Mouse (Mus musculus) heart, embryonic 10.5 days (tissue): ENCODE data around the gene Zbtb8b. TPM values are rescaled to one million over a fixed set of nuclear protein-coding genes. Genes with fewer than 3 reads are reported as not detected.

Experiments
- DNase-seq: peaks from one replicate; pipeline ENCODE4 v3.0.0-alpha.2; 2017; ENCODE audit warnings: low spot score
- H3K27ac ChIP-seq: fragments of 300-500 bp; sonication (generic); 2 replicates; pipeline ENCODE4 v1.5.1; 2016; ENCODE audit warnings: mild to moderate bottlenecking
- H3K27me3 ChIP-seq: fragments of 300-500 bp; sonication (generic); 2 replicates; pipeline ENCODE4 v1.6.1; 2016; ENCODE audit warnings: mild to moderate bottlenecking; ENCODE audit not compliant: poor library complexity, insufficient read depth, severe bottlenecking
- H3K36me3 ChIP-seq: fragments of 300-500 bp; sonication (generic); 2 replicates; pipeline ENCODE4 v1.6.1; 2016; ENCODE audit warnings: mild to moderate bottlenecking, moderate library complexity
- H3K4me1 ChIP-seq: fragments of 300-500 bp; sonication (generic); 2 replicates; pipeline ENCODE4 v1.6.1; 2016; ENCODE audit warnings: mild to moderate bottlenecking
- H3K4me3 ChIP-seq: fragments of 300-500 bp; sonication (generic); 2 replicates; pipeline ENCODE4 v1.5.1; 2016; ENCODE audit warnings: mild to moderate bottlenecking, moderate library complexity
- H3K9me3 ChIP-seq: fragments of 300-500 bp; sonication (generic); 2 replicates; pipeline ENCODE4 v1.6.1; 2016; ENCODE audit warnings: mild to moderate bottlenecking, moderate library complexity
- WGBS: fragments of 180-500 bp; shearing (Covaris S2); methylation state at CpG from one replicate; pipeline ENCODE4 v1.1.7; 2016; 5-methylcytosine and 5-hydroxymethylcytosine counted together
- polyA plus RNA-seq: library from polyadenylated mRNA; unstranded; fragments of >200 nt; fragmentation: Nextera tagmentation; extraction: Ambion mirVana; gene quantifications from 2 replicates; pipeline ENCODE4 v1.2.1, GENCODE M21; 2016

Gene Zbtb8b
- polyA plus RNA-seq, 1 experiment from 2014 or later, result 3.4 TPM

DNA sequence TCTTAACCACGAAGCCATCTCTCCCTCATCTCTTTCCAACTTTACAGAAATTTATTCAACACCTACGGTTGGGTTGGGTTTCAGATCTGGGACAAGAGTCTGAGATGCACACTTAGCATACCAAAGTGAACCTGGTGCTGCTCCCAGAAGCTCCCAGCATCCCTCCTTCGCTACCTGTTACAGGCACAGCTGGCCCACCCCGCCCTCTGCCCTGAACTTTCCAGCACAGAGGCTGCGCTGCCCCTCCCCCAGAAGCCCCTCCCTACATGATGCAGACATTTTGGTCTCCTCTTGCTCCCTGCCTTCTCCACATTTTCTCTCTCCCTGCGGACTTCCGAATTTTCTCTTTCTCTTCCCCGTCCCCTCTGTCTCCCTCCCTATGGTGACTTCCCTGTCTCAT lies 59.5 kb downstream of the Zbtb8b start:
- Histone ChIP-seq H3K4me3 (no peak overlapping the region), H3K27ac (no peak overlapping the region), H3K36me3 (no peaks in the 10 kb centered on the region), H3K4me1 (no peaks in the 10 kb centered on the region), H3K9me3 (no peaks in the 10 kb centered on the region), H3K27me3 (peaks cover 22% of the 10 kb centered on the region)
- no peak for DNase-seq
- 71% methylated on average over 8 of the region's 8 CpGs for whole genome bisulfite sequencing

DNA sequence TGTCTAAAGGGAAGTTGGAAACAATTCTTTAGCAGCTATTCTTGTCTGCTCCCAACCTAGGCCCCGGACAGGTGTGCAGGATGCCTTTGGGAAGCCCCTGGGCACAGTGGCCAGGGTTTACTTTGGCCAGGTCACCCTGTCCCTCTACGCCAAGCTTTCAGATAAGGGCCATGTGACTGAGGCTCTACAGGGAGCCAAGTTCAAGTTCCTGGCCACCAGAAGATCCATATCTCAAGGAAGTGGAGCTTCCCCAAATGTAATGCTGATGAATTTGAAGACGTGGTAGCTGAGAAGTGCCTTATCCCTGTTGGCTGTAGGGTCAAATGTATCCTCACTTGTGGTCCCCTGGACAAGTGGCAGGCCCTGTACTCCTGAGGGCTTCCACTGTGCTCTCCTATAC lies 60.8 kb downstream of the Zbtb8b start:
- DNase-seq, result no peak
- WGBS, result 68% methylated on average over 3 of the region's 3 CpGs
- H3K9me3 ChIP-seq, result no peaks in the 10 kb centered on the region
- H3K4me1 ChIP-seq, result no peaks in the 10 kb centered on the region
- H3K27ac ChIP-seq, result no peak overlapping the region
- no peak overlapping the region for H3K4me3 ChIP-seq
- peaks cover 35% of the 10 kb centered on the region for H3K27me3 ChIP-seq
- H3K36me3 ChIP-seq, result no peaks in the 10 kb centered on the region

DNA sequence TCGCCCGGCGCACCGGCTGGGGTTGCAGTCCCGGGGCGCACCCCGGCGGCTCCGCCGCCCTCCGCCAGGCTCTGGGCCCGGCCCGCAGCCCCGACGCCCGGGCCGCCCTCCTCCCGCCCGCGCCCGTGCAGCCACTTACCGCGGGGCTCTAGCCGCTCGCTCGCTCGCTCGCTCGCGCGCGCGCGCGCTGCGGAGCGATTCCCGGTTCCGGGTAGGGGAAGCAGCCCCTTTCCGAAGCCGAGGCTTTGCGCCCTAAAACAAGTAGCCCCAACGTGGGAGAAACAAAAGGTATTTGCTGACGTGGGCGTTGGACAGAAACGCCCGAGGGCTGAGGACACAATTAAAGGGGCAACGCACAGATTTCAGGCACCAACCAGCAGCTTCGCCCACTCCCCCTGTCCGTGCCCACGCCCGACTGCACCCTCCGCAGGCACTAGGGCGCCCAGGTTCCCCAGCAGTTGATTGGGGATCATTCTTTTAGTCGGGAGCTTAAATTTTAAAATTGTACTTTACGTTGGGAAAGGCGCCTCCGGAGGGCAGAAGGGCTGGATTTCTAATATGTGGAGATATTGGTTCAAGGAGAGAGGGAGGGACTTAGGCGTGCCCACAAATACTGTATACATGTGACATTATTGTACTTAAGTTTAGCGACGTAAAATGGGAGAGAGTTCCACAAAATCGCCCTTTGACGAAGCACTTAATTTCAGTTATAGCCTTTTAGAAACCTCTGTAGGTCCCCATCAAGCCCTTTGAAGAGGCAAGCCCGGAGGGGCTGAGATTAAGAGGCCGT lies 62.9 kb downstream of the Zbtb8b start, which contains the start of gene Zbtb8a:
TSS of gene Zbtb8a (minus strand) at position 516 of the 790 bp plus-strand sequence.
- no peak for DNase-seq
- peaks cover 36% of the 10 kb centered on the region for H3K27me3 ChIP-seq
- H3K36me3 ChIP-seq, result no peaks in the 10 kb centered on the region
- H3K4me1 ChIP-seq, result no peaks in the 10 kb centered on the region
- peak within 1 kb of the TSS; percentile 93 for H3K27ac ChIP-seq
- H3K4me3 ChIP-seq, result peak within 1 kb of the TSS; percentile 75
- 2% methylated on average over 65 of the region's 65 CpGs for WGBS
- H3K9me3 ChIP-seq, result no peaks in the 10 kb centered on the region

DNA sequence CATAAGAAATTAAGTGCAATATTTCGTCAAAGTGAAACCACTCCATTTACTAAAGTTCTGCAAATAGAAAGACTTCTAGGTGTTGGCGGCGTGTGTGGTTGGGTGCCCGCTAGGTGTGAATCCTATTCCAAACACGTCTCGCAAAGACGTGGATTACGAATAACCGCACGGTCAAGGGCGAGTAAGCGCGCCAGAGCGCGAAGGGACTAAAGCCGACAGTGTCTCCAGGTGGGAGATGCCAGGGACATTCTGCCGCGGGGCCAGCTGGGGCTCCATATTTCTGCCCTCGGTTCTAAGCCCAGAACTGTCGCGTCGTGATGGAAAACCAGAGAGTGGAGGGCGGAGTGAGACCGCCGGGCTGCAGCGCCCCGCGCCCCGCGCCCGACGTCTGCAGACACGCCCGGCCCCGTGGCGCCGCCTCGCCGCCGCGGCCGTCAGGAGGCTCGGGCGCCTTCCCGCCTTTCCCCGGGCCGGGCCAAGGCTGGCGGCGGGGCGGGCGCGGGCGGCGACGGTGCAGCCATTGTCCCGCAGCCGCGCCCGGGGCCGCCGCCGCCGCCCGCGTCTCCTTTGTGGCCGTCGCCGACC lies 63.6 kb downstream of the Zbtb8b start:
- no peak for DNase-seq
- peaks cover 36% of the 10 kb centered on the region for H3K27me3 ChIP-seq
- peak overlapping the region; percentile 93 for H3K27ac ChIP-seq
- H3K9me3 ChIP-seq, result no peaks in the 10 kb centered on the region
- under 1% methylated on average over 67 of the region's 68 CpGs for WGBS
- H3K36me3 ChIP-seq, result no peaks in the 10 kb centered on the region
- no peaks in the 10 kb centered on the region for H3K4me1 ChIP-seq
- H3K4me3 ChIP-seq, result peak overlapping the region; percentile 75

DNA sequence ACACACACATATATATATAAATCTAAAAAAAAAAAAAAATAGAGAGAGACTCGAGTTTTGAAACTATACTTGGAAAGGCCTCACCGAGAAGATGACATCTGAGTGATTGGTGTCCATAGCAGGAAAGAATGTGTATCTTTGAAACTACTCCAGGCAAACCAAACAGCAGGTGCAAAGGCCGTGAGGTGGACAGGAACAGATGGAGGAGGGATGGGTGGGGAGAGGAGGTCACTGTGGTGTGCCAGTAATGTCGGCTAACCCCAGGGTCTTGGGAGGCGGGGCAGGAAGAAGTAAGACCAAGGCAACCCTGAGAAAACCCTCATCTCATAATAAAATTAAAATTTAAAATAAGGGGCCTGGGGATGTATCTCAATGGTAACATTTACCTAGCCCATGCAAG lies 64.8 kb downstream of the Zbtb8b start:
- Histone ChIP-seq H3K9me3 (no peaks in the 10 kb centered on the region), H3K36me3 (no peaks in the 10 kb centered on the region), H3K27me3 (peaks cover 36% of the 10 kb centered on the region), H3K4me3 (no peak overlapping the region), H3K4me1 (no peaks in the 10 kb centered on the region), H3K27ac (no peak overlapping the region)
- WGBS, result 72% methylated on average over 5 of the region's 5 CpGs
- DNase-seq, result no peak

Other genes with a start within 250 kb of the Zbtb8b start
- 1.1 and 2.7 TPM in 2 replicates for gene C77080, start 179.4 kb downstream of the Zbtb8b start, polyA plus RNA-seq
- gene Sync, start 153.2 kb downstream of the Zbtb8b start, polyA plus RNA-seq, result 0.42 and 1.2 TPM in 2 replicates
- 329 and 377 TPM in 2 replicates for gene Rbbp4, start 105.5 kb downstream of the Zbtb8b start, polyA plus RNA-seq
- gene Zbtb8os, start 105.2 kb downstream of the Zbtb8b start, polyA plus RNA-seq, result 50.0 and 58.8 TPM in 2 replicates
- 7.5 and 9.3 TPM in 2 replicates for gene Zbtb8a, start 62.7 kb downstream of the Zbtb8b start, polyA plus RNA-seq
- 22.4 and 22.9 TPM in 2 replicates for gene Bsdc1, start 20.7 kb upstream of the Zbtb8b start, polyA plus RNA-seq
- gene Tssk3, start 50.2 kb upstream of the Zbtb8b start, polyA plus RNA-seq, result not detected in 2 replicates
- not detected in 2 replicates for gene Fam229a, start 50.3 kb upstream of the Zbtb8b start, polyA plus RNA-seq
- 535 and 802 TPM in 2 replicates for gene Marcksl1, start 72.7 kb upstream of the Zbtb8b start, polyA plus RNA-seq
- gene Hdac1, start 101.9 kb upstream of the Zbtb8b start, polyA plus RNA-seq, result 201 and 237 TPM in 2 replicates
- 3.0 and 6.3 TPM in 2 replicates for gene Lck, start 132.8 kb upstream of the Zbtb8b start, polyA plus RNA-seq
- 1.6 and 3.6 TPM in 2 replicates for gene Fam167b, start 137.7 kb upstream of the Zbtb8b start, polyA plus RNA-seq
- gene Eif3i, start 159.8 kb upstream of the Zbtb8b start, polyA plus RNA-seq, result 212 and 236 TPM in 2 replicates
- 184 and 200 TPM in 2 replicates for gene Tmem234, start 159.8 kb upstream of the Zbtb8b start, polyA plus RNA-seq
- 1.1 and 1.7 TPM in 2 replicates for gene Dcdc2b, start 173.4 kb upstream of the Zbtb8b start, polyA plus RNA-seq
- 24.0 and 29.4 TPM in 2 replicates for gene Iqcc, start 178.2 kb upstream of the Zbtb8b start, polyA plus RNA-seq
- gene Ccdc28b, start 183.1 kb upstream of the Zbtb8b start, polyA plus RNA-seq, result 37.1 and 43.0 TPM in 2 replicates
- gene Txlna, start 200.2 kb upstream of the Zbtb8b start, polyA plus RNA-seq, result 71.7 and 72.4 TPM in 2 replicates
- 13.6 and 17.2 TPM in 2 replicates for gene Kpna6, start 231.9 kb upstream of the Zbtb8b start, polyA plus RNA-seq